Mouse (Mus musculus): ENCODE results near the gene Arid1b.

Arid1b gene

GRCm38 (mm10) chr17:4993840-4994503, at the start of gene Arid1b:
Gene Arid1b, plus strand, starts transcription at chr17:4994332.
- DNase-seq (ENCODE audit: low spot score): peak; percentile 92

- no peak for DNase-seq (ENCODE audit: low spot score)
Measured at GRCm38 (mm10) chr17:4945311-4945751, 48.8 kb upstream of the Arid1b start.

- DNase-seq (ENCODE audit: low spot score): no peak
Measured at GRCm38 (mm10) chr17:4945871-4946331, 48.2 kb upstream of the Arid1b start.

- DNase-seq (ENCODE audit: low spot score): no peak
Measured at GRCm38 (mm10) chr17:4946421-4946974, 47.6 kb upstream of the Arid1b start.

GRCm38 (mm10) chr17:4947013-4947412, 47.1 kb upstream of the Arid1b start:
- DNase-seq (ENCODE audit: low spot score): no peak

- DNase-seq (ENCODE audit: low spot score): no peak
Measured at GRCm38 (mm10) chr17:4947439-4947838, 46.7 kb upstream of the Arid1b start.

GRCm38 (mm10) chr17:4948501-4948900, 45.6 kb upstream of the Arid1b start:
- no peak for DNase-seq (ENCODE audit: low spot score)

- no peak for DNase-seq (ENCODE audit: low spot score)
Measured at GRCm38 (mm10) chr17:4954431-4954830, 39.7 kb upstream of the Arid1b start.

GRCm38 (mm10) chr17:4964192-4964877, 29.8 kb upstream of the Arid1b start:
- no peak for DNase-seq (ENCODE audit: low spot score)

GRCm38 (mm10) chr17:4967201-4967600, 26.9 kb upstream of the Arid1b start:
- no peak for DNase-seq (ENCODE audit: low spot score)

- DNase-seq (ENCODE audit: low spot score): no peak
Measured at GRCm38 (mm10) chr17:4968035-4968434, 26.1 kb upstream of the Arid1b start.

- no peak for DNase-seq (ENCODE audit: low spot score)
Measured at GRCm38 (mm10) chr17:4968878-4969277, 25.3 kb upstream of the Arid1b start.

GRCm38 (mm10) chr17:4972261-4972660, 21.9 kb upstream of the Arid1b start:
- no peak for DNase-seq (ENCODE audit: low spot score)

GRCm38 (mm10) chr17:4974736-4975135, 19.4 kb upstream of the Arid1b start:
- peak; percentile 97 for DNase-seq (ENCODE audit: low spot score)

- no peak for DNase-seq (ENCODE audit: low spot score)
Measured at GRCm38 (mm10) chr17:4980151-4980550, 14.0 kb upstream of the Arid1b start.

- DNase-seq (ENCODE audit: low spot score): no peak
Measured at GRCm38 (mm10) chr17:4982819-4983218, 11.3 kb upstream of the Arid1b start.

GRCm38 (mm10) chr17:4984691-4985090, 9.4 kb upstream of the Arid1b start:
- no peak for DNase-seq (ENCODE audit: low spot score)

- DNase-seq (ENCODE audit: low spot score): no peak
Measured at GRCm38 (mm10) chr17:4990911-4991560, 3.1 kb upstream of the Arid1b start.

- DNase-seq (ENCODE audit: low spot score): no peak
Measured at GRCm38 (mm10) chr17:4991600-4991999, 2.5 kb upstream of the Arid1b start.

- DNase-seq (ENCODE audit: low spot score): no peak
Measured at GRCm38 (mm10) chr17:4993497-4993839, 664 bp upstream of the Arid1b start.

GRCm38 (mm10) chr17:4994504-4994812, 326 bp downstream of the Arid1b start:
- DNase-seq (ENCODE audit: low spot score): no peak

- peak; percentile 63 for DNase-seq (ENCODE audit: low spot score)
Measured at GRCm38 (mm10) chr17:4994813-4995560, 855 bp downstream of the Arid1b start.

Data from adipocyte (in vitro differentiated cells).